Mouse (Mus musculus) lung, embryonic 16.5 days (tissue): ENCODE data around the gene Igfbp4. TPM values are rescaled to one million over a fixed set of nuclear protein-coding genes. Genes with fewer than 3 reads are reported as not detected.

ENCODE experiments used
- ATAC-seq: fragments of 200-750 bp; cut with Nextera tagmentation; 2 replicates; pipeline ENCODE4 v1.8.0; 2017; ENCODE audit warnings: low read depth, mild to moderate bottlenecking, moderate library complexity
- H3K27ac ChIP-seq: fragments of 300-500 bp; sonication (generic); 2 replicates; pipeline ENCODE4 v1.5.1; 2014; ENCODE audit warnings: mild to moderate bottlenecking, control low read depth, low read length
- H3K27me3 ChIP-seq: fragments of 300-500 bp; sonication (generic); 2 replicates; pipeline ENCODE4 v1.6.1; 2014; ENCODE audit warnings: low read depth, low read length, mixed read lengths; ENCODE audit not compliant: control insufficient read depth, insufficient read depth
- H3K36me3 ChIP-seq: fragments of 300-500 bp; sonication (generic); 2 replicates; pipeline ENCODE4 v1.6.1; 2014; ENCODE audit warnings: low read length; ENCODE audit not compliant: control insufficient read depth, insufficient read depth
- H3K4me1 ChIP-seq: fragments of 300-500 bp; sonication (generic); replicated peaks from 2 replicates; pipeline ENCODE4 v1.6.1; 2014; ENCODE audit warnings: low read length, mixed read lengths; ENCODE audit not compliant: control insufficient read depth, insufficient read depth
- H3K4me2 ChIP-seq: fragments of 300-500 bp; sonication (generic); 2 replicates; pipeline ENCODE4 v1.6.1; 2014; ENCODE audit warnings: low read depth, low read length, control low read depth
- H3K4me3 ChIP-seq: fragments of 300-500 bp; sonication (generic); 2 replicates; pipeline ENCODE4 v1.5.1; 2014; ENCODE audit warnings: mild to moderate bottlenecking, low read length, control low read depth
- H3K9ac ChIP-seq: fragments of 300-500 bp; sonication (generic); 2 replicates; pipeline ENCODE4 v1.6.1; 2014; ENCODE audit warnings: low read length, control low read depth
- H3K9me3 ChIP-seq: fragments of 300-500 bp; sonication (generic); 2 replicates; pipeline ENCODE4 v1.6.1; 2016; ENCODE audit warnings: low read length; ENCODE audit not compliant: control insufficient read depth
- WGBS: fragments of 180-500 bp; shearing (Covaris S2); extraction: QIAGEN DNeasy Blood & Tissue Kit; methylation state at CpG from one replicate; pipeline ENCODE4 v1.1.7; 2014; 5-methylcytosine and 5-hydroxymethylcytosine counted together
- polyA plus RNA-seq: library from polyadenylated mRNA; unstranded; fragments of >200 nt; fragmentation: Nextera tagmentation; extraction: Ambion mirVana; gene quantifications from 2 replicates; pipeline ENCODE4 v1.2.1, GENCODE M21; 2015

The Igfbp4 gene
- polyA plus RNA-seq, 1 experiment from 2014 or later: 498 TPM

DNA sequence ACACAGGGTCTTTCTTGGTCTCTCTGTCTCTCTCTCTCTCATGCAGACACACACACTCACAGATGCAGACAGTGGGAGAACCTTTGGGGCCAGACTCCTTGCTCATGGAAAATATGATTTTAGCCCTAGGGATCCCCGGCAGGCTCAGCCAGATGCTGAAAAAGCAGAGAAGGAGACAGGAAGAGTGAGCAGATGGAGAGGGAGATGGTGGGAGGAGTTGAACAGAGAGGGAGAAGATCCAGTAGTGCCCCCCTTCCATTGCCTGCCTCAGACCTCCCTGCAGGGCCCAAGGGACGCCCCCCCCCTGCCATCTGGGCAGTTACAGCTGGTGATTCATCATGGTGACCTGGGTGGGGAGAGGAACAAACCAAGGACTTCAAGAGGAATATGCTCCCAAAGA is 6.6 kb downstream of the Igfbp4 start:
- no peaks in the 10 kb centered on the region for H3K9me3 ChIP-seq
- no peaks in the 10 kb centered on the region for H3K27me3 ChIP-seq
- peak; percentile 29; the same call in 1 of the 2 replicates for ATAC-seq
- no peak overlapping the region for H3K9ac ChIP-seq
- no peak overlapping the region for H3K4me3 ChIP-seq
- H3K27ac ChIP-seq: peak overlapping the region; percentile 30; the same call in 1 of the 2 replicates
- 53% methylated on average over 2 of the region's 2 CpGs for whole genome bisulfite sequencing
- H3K36me3 ChIP-seq: peaks cover 16% of the 10 kb centered on the region
- peaks cover 36% of the 10 kb centered on the region for H3K4me1 ChIP-seq
- no peak overlapping the region for H3K4me2 ChIP-seq

GRCm38 (mm10) chr11:99055143-99055542 is 14.1 kb downstream of the Igfbp4 start:
- no peak overlapping the region for H3K4me2 ChIP-seq
- H3K27me3 ChIP-seq: no peaks in the 10 kb centered on the region
- peaks cover 3% of the 10 kb centered on the region; the same call in 1 of the 2 replicates for H3K9me3 ChIP-seq
- peak overlapping the region; percentile 71 for H3K27ac ChIP-seq
- no peak overlapping the region for H3K4me3 ChIP-seq
- H3K9ac ChIP-seq: no peak overlapping the region
- peaks cover 9% of the 10 kb centered on the region for H3K36me3 ChIP-seq
- H3K4me1 ChIP-seq: peaks cover 12% of the 10 kb centered on the region; the same call in 1 of the 2 replicates
- WGBS: 33% methylated on average over 4 of the region's 4 CpGs
- no peak for ATAC-seq

DNA sequence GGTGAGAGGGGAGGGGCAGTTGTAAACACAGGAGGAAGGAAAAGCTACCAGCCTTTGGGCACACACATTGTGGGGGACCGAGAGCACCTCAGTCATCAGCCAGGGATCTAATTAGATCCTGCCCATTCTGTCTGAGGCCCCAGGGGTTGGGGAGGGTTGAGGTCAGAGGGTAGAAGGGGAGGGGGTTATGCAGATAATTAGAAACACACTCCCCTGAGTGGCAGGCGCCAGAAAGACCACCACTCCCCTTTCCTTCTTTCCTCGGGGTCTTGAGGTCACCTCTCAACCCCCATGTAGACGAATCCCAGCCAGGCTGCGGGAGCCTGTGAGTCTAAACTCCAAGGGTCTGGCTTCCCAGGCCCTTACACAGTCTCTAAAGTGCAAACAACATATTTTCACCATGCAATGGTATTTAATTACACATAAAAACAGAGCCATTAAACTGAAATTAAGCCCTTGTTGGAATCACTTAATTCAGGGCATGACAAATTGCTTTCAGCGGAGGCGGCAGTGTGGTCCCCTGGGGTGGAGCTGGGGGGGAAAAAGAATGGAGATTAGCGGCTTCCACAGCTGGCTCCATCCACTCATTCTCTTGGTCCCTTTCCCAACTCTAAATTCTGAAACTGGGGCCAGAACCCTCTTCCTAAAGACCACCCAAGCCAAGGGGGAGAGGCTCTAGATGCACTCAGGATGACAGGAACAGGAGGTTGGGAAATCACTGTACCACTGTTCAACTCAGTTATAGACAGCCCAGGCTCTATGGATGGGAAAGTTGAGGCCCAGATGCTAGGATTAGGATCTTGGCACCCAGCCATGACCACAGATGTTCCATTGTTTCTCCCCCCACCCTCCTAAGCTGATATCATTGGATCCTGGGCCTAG is 14.8 kb downstream of the Igfbp4 start:
- Histone ChIP-seq H3K27me3 (no peaks in the 10 kb centered on the region), H3K36me3 (peaks cover 9% of the 10 kb centered on the region), H3K4me3 (no peak overlapping the region), H3K9ac (no peak overlapping the region), H3K9me3 (peaks cover 3% of the 10 kb centered on the region; the same call in 1 of the 2 replicates), H3K27ac (peak overlapping the region; percentile 71), H3K4me2 (no peak overlapping the region), H3K4me1 (peaks cover 12% of the 10 kb centered on the region; the same call in 1 of the 2 replicates)
- WGBS: 25% methylated on average over 8 of the region's 8 CpGs
- peak; percentile 87 for ATAC-seq

DNA sequence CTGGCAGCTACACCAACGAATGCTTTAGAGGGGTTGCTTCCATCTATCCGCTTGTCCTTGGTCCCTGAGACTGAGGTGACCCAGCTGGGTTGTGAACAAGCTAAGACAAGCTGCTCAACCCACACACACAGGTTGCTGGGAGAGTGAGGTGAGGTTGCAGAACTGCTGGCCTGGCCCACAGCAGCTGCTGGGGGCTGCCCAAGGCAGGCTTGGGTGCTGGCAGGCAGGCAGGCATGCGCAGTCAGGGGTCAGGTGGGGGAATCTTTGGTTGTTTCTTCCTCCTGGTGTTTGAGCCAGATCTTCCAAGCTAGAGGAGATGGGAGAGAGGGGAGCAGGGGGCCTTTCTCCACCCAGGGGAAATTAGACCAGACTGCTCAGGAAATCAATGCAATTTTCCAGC is 19.4 kb downstream of the Igfbp4 start:
- no peak overlapping the region for H3K27ac ChIP-seq
- H3K4me2 ChIP-seq: no peak overlapping the region
- no peaks in the 10 kb centered on the region for H3K27me3 ChIP-seq
- no peak overlapping the region for H3K4me3 ChIP-seq
- whole genome bisulfite sequencing: 58% methylated on average over 3 of the region's 3 CpGs
- H3K4me1 ChIP-seq: peaks cover 3% of the 10 kb centered on the region; the same call in 1 of the 2 replicates
- no peaks in the 10 kb centered on the region for H3K36me3 ChIP-seq
- H3K9me3 ChIP-seq: peaks cover 3% of the 10 kb centered on the region; the same call in 1 of the 2 replicates
- H3K9ac ChIP-seq: no peak overlapping the region
- ATAC-seq: no peak

- H3K27ac ChIP-seq: no peak overlapping the region
- ATAC-seq: no peak
- peaks cover 3% of the 10 kb centered on the region; the same call in 1 of the 2 replicates for H3K4me1 ChIP-seq
- no peak overlapping the region for H3K9ac ChIP-seq
- no peaks in the 10 kb centered on the region for H3K36me3 ChIP-seq
- H3K9me3 ChIP-seq: peaks cover 3% of the 10 kb centered on the region; the same call in 1 of the 2 replicates
- WGBS: 77% methylated on average over 7 of the region's 7 CpGs
- no peaks in the 10 kb centered on the region for H3K27me3 ChIP-seq
- no peak overlapping the region for H3K4me3 ChIP-seq
- no peak overlapping the region for H3K4me2 ChIP-seq
Measured at GRCm38 (mm10) chr11:99062661-99063060, 21.6 kb downstream of the Igfbp4 start.

- no peak for ATAC-seq
- no peaks in the 10 kb centered on the region for H3K36me3 ChIP-seq
- H3K27me3 ChIP-seq: no peaks in the 10 kb centered on the region
- 36% methylated on average over 8 of the region's 8 CpGs for WGBS
- H3K9ac ChIP-seq: no peak overlapping the region
- H3K4me3 ChIP-seq: no peak overlapping the region
- no peak overlapping the region for H3K4me2 ChIP-seq
- H3K27ac ChIP-seq: no peak overlapping the region
- H3K9me3 ChIP-seq: peaks cover 3% of the 10 kb centered on the region; the same call in 1 of the 2 replicates
- peaks cover 3% of the 10 kb centered on the region; the same call in 1 of the 2 replicates for H3K4me1 ChIP-seq
Measured at GRCm38 (mm10) chr11:99063406-99064131, 22.5 kb downstream of the Igfbp4 start.

DNA sequence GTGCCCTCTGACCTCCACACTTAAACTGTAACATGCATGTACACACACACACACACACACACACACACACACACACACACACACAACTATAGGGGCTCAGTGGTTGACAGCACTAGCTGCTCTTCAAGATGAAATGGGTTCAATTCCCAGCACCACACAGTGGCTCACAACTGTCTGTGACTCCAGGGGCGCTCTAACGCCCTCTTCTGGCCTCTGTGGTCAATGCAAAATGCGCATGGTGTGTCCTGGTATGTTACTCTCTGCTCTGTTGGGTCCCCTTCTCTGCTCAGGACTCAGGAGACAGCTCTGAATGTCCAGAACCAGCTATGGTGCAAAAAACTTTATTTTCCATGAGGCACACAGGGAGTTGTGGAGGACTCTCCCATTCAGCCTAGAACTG is 24.3 kb downstream of the Igfbp4 start:
- Histone ChIP-seq H3K27me3 (no peaks in the 10 kb centered on the region), H3K4me2 (no peak overlapping the region), H3K27ac (peak overlapping the region; percentile 12; the same call in 1 of the 2 replicates), H3K4me1 (peaks cover 3% of the 10 kb centered on the region; the same call in 1 of the 2 replicates), H3K9ac (no peak overlapping the region), H3K4me3 (no peak overlapping the region), H3K36me3 (no peaks in the 10 kb centered on the region), H3K9me3 (no peaks in the 10 kb centered on the region)
- 68% methylated on average over 3 of the region's 3 CpGs for WGBS
- no peak for ATAC-seq

GRCm38 (mm10) chr11:99065979-99066378 is 24.9 kb downstream of the Igfbp4 start:
- peak; percentile 85 for ATAC-seq
- H3K27me3 ChIP-seq: no peaks in the 10 kb centered on the region
- no peaks in the 10 kb centered on the region for H3K9me3 ChIP-seq
- H3K4me1 ChIP-seq: peaks cover 3% of the 10 kb centered on the region; the same call in 1 of the 2 replicates
- H3K27ac ChIP-seq: peak overlapping the region; percentile 12; the same call in 1 of the 2 replicates
- no peak overlapping the region for H3K4me2 ChIP-seq
- H3K4me3 ChIP-seq: no peak overlapping the region
- no peak overlapping the region for H3K9ac ChIP-seq
- H3K36me3 ChIP-seq: no peaks in the 10 kb centered on the region
- 17% methylated on average over 2 of the region's 2 CpGs for WGBS

- Histone ChIP-seq H3K9me3 (no peaks in the 10 kb centered on the region), H3K4me1 (peaks cover 3% of the 10 kb centered on the region; the same call in 1 of the 2 replicates), H3K36me3 (no peaks in the 10 kb centered on the region), H3K4me3 (no peak overlapping the region), H3K27me3 (no peaks in the 10 kb centered on the region), H3K9ac (no peak overlapping the region), H3K4me2 (no peak overlapping the region), H3K27ac (no peak overlapping the region)
- WGBS: 84% methylated on average over 8 of the region's 8 CpGs
- ATAC-seq: no peak
Measured at GRCm38 (mm10) chr11:99067591-99067990, 26.5 kb downstream of the Igfbp4 start.
